Mouse (Mus musculus) thymus, postnatal 36 days (tissue): ENCODE results near the gene Myo10.
A peak's percentile ranks its signal among the peaks of the same experiment; 100 is the strongest.

Source experiments
- DNase-seq, 2 experiments: peaks; one replicate each; pipeline ENCODE4 v3.0.0; 2022; ENCODE audit warnings: mixed read lengths in 2 of 2

Myo10 gene

DNA sequence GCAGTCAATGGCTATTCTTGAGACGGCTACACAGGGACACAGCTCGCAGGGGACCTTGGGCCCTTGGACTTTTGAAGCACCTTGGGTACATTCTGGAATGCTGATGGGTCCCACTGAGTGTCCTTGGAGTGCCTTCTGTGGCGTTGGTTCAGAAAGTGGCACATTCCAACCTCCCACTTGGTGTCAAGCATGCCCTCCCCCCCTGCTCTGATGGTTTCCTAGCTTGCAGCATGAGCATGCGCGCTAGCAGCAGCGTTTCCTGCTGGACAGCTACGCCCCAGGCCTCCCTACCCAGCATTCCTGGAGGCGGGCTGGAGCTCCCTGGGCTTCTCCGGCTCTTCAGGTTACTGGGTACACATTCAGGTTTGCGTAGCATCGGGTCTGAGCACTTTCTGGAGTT, 228.2 kb downstream of the Myo10 start:
- DNase-seq = no peak

- DNase-seq = no peak
These were observed 232.1 kb downstream of the Myo10 start for GRCm38 (mm10) chr15:25854270-25854904.

DNA sequence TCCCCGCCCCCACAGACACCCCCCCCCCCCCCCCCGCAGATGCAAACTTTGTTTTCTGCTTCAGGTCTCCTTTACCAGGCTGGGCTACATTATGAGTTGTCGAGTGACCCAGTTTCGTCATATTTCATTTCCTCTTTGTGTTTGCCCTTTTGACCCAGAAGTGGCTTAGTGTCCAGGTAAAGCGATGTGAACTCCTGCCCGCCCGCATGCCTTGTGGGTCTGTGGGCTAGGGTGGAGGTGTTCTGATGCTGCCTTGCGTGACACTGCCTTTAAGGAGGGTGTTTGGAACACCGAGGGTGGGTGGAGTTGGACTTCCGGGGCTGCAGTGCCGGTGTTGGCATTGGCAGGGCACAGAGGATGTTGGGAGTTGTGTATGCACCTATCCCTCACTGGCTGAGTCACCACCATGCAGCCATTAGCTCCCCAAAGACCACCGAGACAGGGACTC, 236.3 kb downstream of the Myo10 start:
- peak; percentile 29 to 42 for DNase-seq

- no peak for DNase-seq
These were observed 237.1 kb downstream of the Myo10 start for GRCm38 (mm10) chr15:25859469-25859868.

DNA sequence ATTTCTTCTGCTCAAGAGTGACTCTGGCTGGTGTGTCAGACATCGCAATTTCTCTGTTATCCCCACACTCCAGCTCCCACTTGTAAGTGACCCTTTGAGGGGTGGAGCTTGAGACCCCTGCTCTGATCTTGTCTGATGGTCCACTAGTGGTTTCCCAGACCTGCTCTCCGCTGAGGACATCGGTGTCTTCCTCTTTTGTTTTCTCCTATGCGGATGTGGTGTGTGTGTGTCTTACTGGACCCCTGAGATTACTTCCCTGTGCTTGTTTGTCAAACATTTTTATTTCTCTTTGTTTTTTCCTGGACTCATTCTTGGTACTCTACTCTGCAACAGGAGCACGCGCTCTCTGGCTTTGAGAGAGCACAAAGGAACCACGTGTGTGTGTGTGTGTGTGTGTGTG, 239.6 kb downstream of the Myo10 start:
- no peak for DNase-seq
